Mouse (Mus musculus) forebrain, embryonic 13.5 days (tissue): ENCODE results near the gene Hes7. TPM values are rescaled to one million over a fixed set of nuclear protein-coding genes. Genes with fewer than 3 reads are reported as not detected.

Experiments used
- ATAC-seq: fragments of 200-750 bp; cut with Nextera tagmentation; 2 replicates; pipeline ENCODE4 v1.8.0; 2017
- H3K27ac ChIP-seq: fragments of 300-500 bp; sonication (generic); 2 replicates; pipeline ENCODE4 v1.5.1; 2015; ENCODE audit warnings: inconsistent platforms, mild to moderate bottlenecking, moderate library complexity
- H3K27me3 ChIP-seq: fragments of 300-500 bp; sonication (generic); 2 replicates; pipeline ENCODE4 v1.6.1; 2015; ENCODE audit warnings: mild to moderate bottlenecking, inconsistent platforms
- H3K36me3 ChIP-seq: fragments of 300-500 bp; sonication (generic); 2 replicates; pipeline ENCODE4 v1.6.1; 2015; ENCODE audit warnings: mild to moderate bottlenecking, inconsistent platforms; ENCODE audit not compliant: poor library complexity, severe bottlenecking
- H3K4me1 ChIP-seq: fragments of 300-500 bp; sonication (generic); 2 replicates; pipeline ENCODE4 v1.6.1; 2015; ENCODE audit warnings: inconsistent platforms
- H3K4me2 ChIP-seq: fragments of 300-500 bp; sonication (generic); 2 replicates; pipeline ENCODE4 v1.6.1; 2015; ENCODE audit warnings: inconsistent platforms, mild to moderate bottlenecking, moderate library complexity
- H3K4me3 ChIP-seq: fragments of 300-500 bp; sonication (generic); 2 replicates; pipeline ENCODE4 v1.5.1; 2015; ENCODE audit warnings: mild to moderate bottlenecking, inconsistent platforms
- H3K9ac ChIP-seq: fragments of 300-500 bp; sonication (generic); 2 replicates; pipeline ENCODE4 v1.6.1; 2015; ENCODE audit warnings: mild to moderate bottlenecking, inconsistent platforms
- H3K9me3 ChIP-seq: fragments of 300-500 bp; sonication (generic); replicated peaks from 2 replicates; pipeline ENCODE4 v1.6.1; 2016; ENCODE audit warnings: inconsistent platforms
- WGBS: fragments of 180-500 bp; shearing (Covaris S2); methylation state at CpG from one replicate; pipeline ENCODE4 v1.1.7; 2015; 5-methylcytosine and 5-hydroxymethylcytosine counted together
- polyA plus RNA-seq: library from polyadenylated mRNA; unstranded; fragments of >200 nt; fragmentation: Nextera tagmentation; extraction: Ambion mirVana; gene quantifications from 2 replicates; pipeline ENCODE4 v1.2.1, GENCODE M21; 2015

Hes7 gene
- polyA plus RNA-seq, 1 experiment from 2014 or later = 0.12 TPM

- H3K9me3 ChIP-seq = no peaks in the 10 kb centered on the region
- peaks cover 65% of the 10 kb centered on the region for H3K4me1 ChIP-seq
- peak overlapping the region; percentile 93 for H3K4me2 ChIP-seq
- peaks cover 27% of the 10 kb centered on the region for H3K36me3 ChIP-seq
- peak overlapping the region; percentile 76; the same call in 1 of the 2 replicates for H3K9ac ChIP-seq
- ATAC-seq = no peak
- 22% methylated on average over 8 of the region's 8 CpGs for WGBS
- H3K4me3 ChIP-seq = peak overlapping the region; percentile 53
- H3K27me3 ChIP-seq = no peaks in the 10 kb centered on the region
- H3K27ac ChIP-seq = peak overlapping the region; percentile 91
Measured at GRCm38 (mm10) chr11:69098039-69098761, 22.0 kb upstream of the Hes7 start.

- no peak for ATAC-seq
- WGBS = under 1% methylated on average over 19 of the region's 19 CpGs
- peaks cover 65% of the 10 kb centered on the region for H3K4me1 ChIP-seq
Measured at GRCm38 (mm10) chr11:69098762-69099091, 21.5 kb upstream of the Hes7 start.

GRCm38 (mm10) chr11:69099177-69099914 is 20.9 kb upstream of the Hes7 start:
- Histone ChIP-seq H3K27me3 (no peaks in the 10 kb centered on the region), H3K4me3 (peak overlapping the region; percentile 53), H3K4me1 (peaks cover 60% of the 10 kb centered on the region), H3K27ac (peak overlapping the region; percentile 91), H3K4me2 (peak overlapping the region; percentile 93), H3K9ac (peak overlapping the region; percentile 76), H3K36me3 (peaks cover 38% of the 10 kb centered on the region), H3K9me3 (no peaks in the 10 kb centered on the region)
- 1% methylated on average over 22 of the region's 22 CpGs for WGBS
- ATAC-seq = no peak

More at GRCm38 (mm10) chr11:69098762-69099091, 21.5 kb upstream of the Hes7 start:
- Histone ChIP-seq H3K4me3 (peak overlapping the region; percentile 53), H3K4me2 (peak overlapping the region; percentile 93), H3K9me3 (no peaks in the 10 kb centered on the region), H3K27me3 (no peaks in the 10 kb centered on the region), H3K36me3 (peaks cover 32% of the 10 kb centered on the region), H3K27ac (peak overlapping the region; percentile 91), H3K9ac (peak overlapping the region; percentile 76)

GRCm38 (mm10) chr11:69099915-69100345 is 20.3 kb upstream of the Hes7 start:
- WGBS = under 1% methylated on average over 23 of the region's 23 CpGs
- Histone ChIP-seq H3K9ac (peak overlapping the region; percentile 76), H3K9me3 (no peaks in the 10 kb centered on the region), H3K4me3 (peak overlapping the region; percentile 53), H3K4me1 (peaks cover 58% of the 10 kb centered on the region), H3K4me2 (peak overlapping the region; percentile 93), H3K36me3 (peaks cover 44% of the 10 kb centered on the region), H3K27ac (peak overlapping the region; percentile 91), H3K27me3 (no peaks in the 10 kb centered on the region)
- ATAC-seq = peak; percentile 28

GRCm38 (mm10) chr11:69100639-69101360 is 19.4 kb upstream of the Hes7 start:
- peaks cover 52% of the 10 kb centered on the region for H3K4me1 ChIP-seq
- H3K27ac ChIP-seq = 0 out of 2 replicates have a peak overlapping the region, but pooled peaks have one; percentile 14
- peak overlapping the region; percentile 76 for H3K9ac ChIP-seq
- peak overlapping the region; percentile 53 for H3K4me3 ChIP-seq
- H3K36me3 ChIP-seq = peaks cover 53% of the 10 kb centered on the region
- 89% methylated on average over 20 of the region's 20 CpGs for WGBS
- peak overlapping the region; percentile 93 for H3K4me2 ChIP-seq
- no peaks in the 10 kb centered on the region for H3K27me3 ChIP-seq
- no peak for ATAC-seq
- H3K9me3 ChIP-seq = no peaks in the 10 kb centered on the region

- no peak for ATAC-seq
- H3K27ac ChIP-seq = no peak overlapping the region
- no peaks in the 10 kb centered on the region for H3K9me3 ChIP-seq
- peaks cover 62% of the 10 kb centered on the region for H3K36me3 ChIP-seq
- H3K9ac ChIP-seq = no peak overlapping the region
- H3K4me3 ChIP-seq = no peak overlapping the region
- H3K4me2 ChIP-seq = no peak overlapping the region
- H3K4me1 ChIP-seq = peaks cover 42% of the 10 kb centered on the region
- no peaks in the 10 kb centered on the region for H3K27me3 ChIP-seq
- 87% methylated on average over 21 of the region's 21 CpGs for WGBS
Measured at GRCm38 (mm10) chr11:69101604-69102402, 18.4 kb upstream of the Hes7 start.

- Histone ChIP-seq H3K4me1 (peaks cover 36% of the 10 kb centered on the region), H3K36me3 (peaks cover 68% of the 10 kb centered on the region), H3K27ac (no peak overlapping the region), H3K4me3 (no peak overlapping the region), H3K9me3 (no peaks in the 10 kb centered on the region), H3K27me3 (no peaks in the 10 kb centered on the region), H3K9ac (no peak overlapping the region), H3K4me2 (no peak overlapping the region)
- 95% methylated on average over 7 of the region's 7 CpGs for WGBS
- no peak for ATAC-seq
Measured at GRCm38 (mm10) chr11:69102403-69102725, 17.8 kb upstream of the Hes7 start.

- Histone ChIP-seq H3K27ac (no peak overlapping the region), H3K27me3 (no peaks in the 10 kb centered on the region), H3K9ac (no peak overlapping the region), H3K4me1 (peaks cover 28% of the 10 kb centered on the region), H3K4me2 (no peak overlapping the region), H3K9me3 (no peaks in the 10 kb centered on the region), H3K4me3 (no peak overlapping the region), H3K36me3 (peaks cover 76% of the 10 kb centered on the region)
- ATAC-seq = no peak
- WGBS = 94% methylated on average over 14 of the region's 14 CpGs
Measured at GRCm38 (mm10) chr11:69103121-69103520, 17.1 kb upstream of the Hes7 start.

GRCm38 (mm10) chr11:69103531-69104435 is 16.4 kb upstream of the Hes7 start:
- Histone ChIP-seq H3K27ac (no peak overlapping the region), H3K4me3 (no peak overlapping the region), H3K4me1 (peaks cover 22% of the 10 kb centered on the region), H3K9me3 (no peaks in the 10 kb centered on the region), H3K27me3 (no peaks in the 10 kb centered on the region), H3K4me2 (no peak overlapping the region), H3K9ac (no peak overlapping the region), H3K36me3 (peaks cover 82% of the 10 kb centered on the region)
- no peak for ATAC-seq
- 92% methylated on average over 15 of the region's 15 CpGs for WGBS

GRCm38 (mm10) chr11:69104487-69104886 is 15.7 kb upstream of the Hes7 start:
- Histone ChIP-seq H3K36me3 (peaks cover 89% of the 10 kb centered on the region), H3K9ac (no peak overlapping the region), H3K4me1 (peaks cover 16% of the 10 kb centered on the region), H3K9me3 (no peaks in the 10 kb centered on the region), H3K27ac (no peak overlapping the region), H3K4me2 (no peak overlapping the region), H3K4me3 (no peak overlapping the region), H3K27me3 (no peaks in the 10 kb centered on the region)
- ATAC-seq = no peak
- WGBS = 88% methylated on average over 14 of the region's 14 CpGs

- no peak for ATAC-seq
- H3K27me3 ChIP-seq = no peaks in the 10 kb centered on the region
- peaks cover 9% of the 10 kb centered on the region for H3K4me1 ChIP-seq
- 93% methylated on average over 6 of the region's 6 CpGs for WGBS
- no peak overlapping the region for H3K4me3 ChIP-seq
- no peaks in the 10 kb centered on the region for H3K9me3 ChIP-seq
- H3K27ac ChIP-seq = no peak overlapping the region
- H3K4me2 ChIP-seq = no peak overlapping the region
- H3K36me3 ChIP-seq = peaks cover 91% of the 10 kb centered on the region
- peak overlapping the region; percentile 26; the same call in 1 of the 2 replicates for H3K9ac ChIP-seq
Measured at GRCm38 (mm10) chr11:69105227-69105626, 15.0 kb upstream of the Hes7 start.
